Mouse (Mus musculus) left cerebral cortex, postnatal 25 days (tissue): Measurements from ENCODE around the gene Etv6. TPM values are rescaled to one million over a fixed set of nuclear protein-coding genes. Genes with fewer than 3 reads are reported as not detected.

ENCODE experiments used
- total RNA-seq, 2 experiments: library from RNA; stranded (reverse); gene quantifications; 2 replicates each; pipeline ENCODE4 v1.2.3; 2021

Gene Etv6
- total RNA-seq, 2 experiments from 2014 or later: 17.9 to 18.2 TPM

Other genes starting within 250 kb of the Etv6 start
- not detected for gene Kap, start 181.9 kb upstream of the Etv6 start, total RNA-seq